Mouse (Mus musculus) forelimb bud, embryonic 11.5 days (tissue): Measurements from ENCODE around the gene Mrvi1.

Experiments
- DNase-seq: peaks from one replicate; pipeline ENCODE4 v3.0.0-alpha.2; 2012; ENCODE audit warnings: low read depth, low spot score

The Mrvi1 gene

DNA sequence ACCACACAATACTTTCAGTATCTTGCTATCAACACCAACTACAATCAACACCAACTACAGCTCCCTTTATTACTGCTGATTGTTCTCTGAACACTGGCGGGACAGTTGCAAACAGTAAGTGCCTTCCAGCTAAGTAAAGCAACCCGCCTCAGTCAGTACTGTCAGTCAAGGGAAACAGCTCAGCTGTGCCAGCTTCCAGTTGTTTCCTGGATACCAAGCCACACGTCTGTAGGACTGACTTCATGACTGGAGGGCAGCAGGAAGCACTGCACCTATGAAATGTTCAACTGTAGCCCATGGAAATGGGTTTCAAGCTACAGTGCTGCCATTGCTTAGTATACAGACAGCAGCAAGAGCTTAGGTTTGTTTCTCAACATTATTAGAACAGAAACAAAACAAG lies 147.7 kb downstream of the Mrvi1 start:
- DNase-seq: no peak

DNA sequence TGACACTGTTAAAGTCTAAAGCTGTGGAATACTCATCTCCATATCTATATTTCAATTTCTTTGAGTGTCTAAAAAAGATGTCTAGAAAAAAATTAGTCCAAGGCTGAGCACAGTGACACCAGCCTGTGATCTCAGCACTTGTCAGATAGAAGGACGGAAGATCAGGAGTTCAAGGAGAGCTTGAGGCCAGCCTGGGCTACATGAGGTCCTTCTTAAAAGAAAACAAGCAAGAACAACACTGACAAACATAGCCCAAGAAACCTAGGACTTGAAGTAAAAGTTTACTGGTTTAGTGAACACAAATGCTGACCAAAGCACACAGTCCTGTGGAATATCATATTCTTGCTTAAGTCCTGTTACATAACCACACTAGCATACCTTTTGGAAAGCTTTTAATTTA lies 148.2 kb downstream of the Mrvi1 start:
- no peak for DNase-seq

DNA sequence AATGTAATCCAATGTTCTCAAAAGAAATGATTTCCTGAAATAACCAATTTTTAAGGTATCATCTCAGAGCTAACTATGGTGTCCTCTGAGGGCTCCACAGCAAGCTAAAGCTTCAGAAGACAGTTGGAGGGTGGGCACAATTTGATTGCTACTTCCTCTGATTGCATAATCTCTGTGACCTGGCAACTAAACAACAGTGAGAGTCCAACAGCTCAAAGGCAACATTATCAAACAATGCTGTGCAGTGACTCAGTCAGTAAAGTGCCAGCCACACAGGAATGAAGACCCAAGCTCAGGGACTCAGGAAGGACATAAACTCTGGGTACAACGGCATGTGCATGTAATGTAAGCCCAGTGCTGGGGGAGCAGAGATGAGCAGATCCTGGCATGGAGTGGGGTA lies 149.2 kb downstream of the Mrvi1 start:
- DNase-seq: no peak

DNA sequence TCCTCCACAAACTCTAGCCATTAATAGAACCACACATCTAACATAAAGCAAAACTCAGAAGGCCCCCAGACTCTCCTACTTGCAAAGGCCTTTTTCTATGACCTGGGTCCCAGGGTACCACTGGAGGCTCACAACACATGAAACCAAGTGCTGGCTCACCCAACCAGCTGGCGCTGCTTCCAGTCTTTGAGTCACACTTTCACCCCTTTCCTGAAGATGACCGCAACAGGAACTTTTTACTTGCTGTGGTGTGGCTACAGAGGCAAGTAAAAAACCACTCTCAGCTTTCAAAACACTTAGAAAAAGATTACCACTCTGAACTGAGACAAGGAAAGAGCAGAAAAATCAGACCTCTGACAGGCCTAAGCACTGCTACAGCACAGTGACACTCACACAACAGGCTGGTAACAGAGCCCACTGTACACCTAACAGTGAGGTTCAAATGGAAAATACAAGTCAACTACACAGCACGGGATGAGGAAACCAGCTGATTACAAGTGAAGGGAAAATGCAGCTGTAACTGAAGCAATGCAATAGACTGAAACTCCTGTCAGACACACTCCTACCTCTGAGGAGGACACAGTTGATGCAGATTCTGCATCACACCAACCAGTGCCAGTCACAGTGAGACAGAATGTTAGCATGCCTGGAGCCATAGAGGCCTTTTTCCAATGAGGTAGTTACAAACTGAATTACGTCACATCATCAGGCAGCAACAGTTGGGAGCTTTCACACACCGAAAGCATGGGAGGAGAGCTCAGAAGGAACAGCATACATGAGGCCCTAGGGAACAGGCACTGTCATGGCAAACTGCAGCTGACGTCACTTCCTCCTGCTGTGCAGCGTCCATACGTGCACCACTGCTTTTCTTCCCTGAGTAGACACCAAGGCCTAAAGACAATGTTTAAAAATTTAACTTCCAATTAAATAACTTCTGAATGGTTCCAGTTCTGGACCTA lies 158.0 kb downstream of the Mrvi1 start:
- DNase-seq: no peak

DNA sequence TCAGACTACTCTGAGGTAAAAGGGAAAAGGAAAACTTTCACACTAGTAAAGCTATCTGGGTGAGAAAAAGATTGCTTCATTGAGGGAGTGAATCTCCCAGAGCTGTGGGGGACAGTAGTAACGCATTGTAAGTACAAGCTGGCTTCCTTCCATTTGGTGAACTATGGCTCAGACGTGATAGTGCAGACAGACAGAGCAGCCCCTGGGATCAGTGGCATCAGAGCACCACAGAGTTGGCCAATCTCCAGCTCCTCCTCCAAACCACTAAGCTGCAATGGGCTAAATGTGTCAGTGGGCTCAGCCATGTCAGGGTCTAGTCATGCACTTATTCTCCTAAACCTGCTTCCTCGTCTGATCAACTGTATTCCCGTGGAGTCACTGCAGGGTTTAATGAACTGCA lies 158.7 kb downstream of the Mrvi1 start:
- DNase-seq: no peak

DNA sequence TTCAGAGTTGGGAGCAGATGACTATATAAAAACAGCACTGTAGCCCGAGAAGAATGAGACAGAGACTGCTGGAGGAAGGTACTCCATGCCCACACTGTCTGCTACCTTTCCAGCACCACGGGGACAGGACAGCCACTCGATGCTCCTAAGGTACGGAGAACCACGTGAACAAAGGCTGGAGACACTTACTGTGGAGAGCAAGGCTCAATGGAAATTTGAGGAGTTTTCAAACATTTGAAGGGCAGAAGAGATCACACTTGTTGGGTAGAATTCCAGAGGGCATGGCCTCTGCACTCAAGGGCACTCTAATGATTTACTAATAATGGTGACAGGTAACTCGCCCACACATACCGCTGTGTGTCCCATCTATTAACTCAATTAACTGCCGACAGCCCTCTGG lies 159.2 kb downstream of the Mrvi1 start:
- no peak for DNase-seq

DNA sequence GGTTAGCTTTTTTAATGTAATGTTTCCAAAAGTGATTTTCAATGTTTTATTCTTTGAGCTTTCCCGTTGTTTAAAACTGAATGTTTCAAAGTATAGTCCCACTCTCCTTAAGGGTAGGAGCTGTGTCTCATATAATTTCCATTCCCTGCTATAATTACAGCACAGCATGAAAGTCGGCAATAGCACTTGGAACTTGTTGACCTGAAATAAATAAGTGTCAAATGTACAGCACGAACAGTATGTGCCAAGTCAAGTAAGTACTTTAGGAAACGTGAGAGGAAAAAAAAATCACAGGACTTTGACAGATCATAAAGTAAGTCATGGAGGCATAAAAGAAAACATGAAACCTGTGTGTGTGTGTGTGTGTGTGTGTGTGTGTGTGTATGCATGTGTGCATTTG lies 160.2 kb downstream of the Mrvi1 start:
- DNase-seq: no peak

DNA sequence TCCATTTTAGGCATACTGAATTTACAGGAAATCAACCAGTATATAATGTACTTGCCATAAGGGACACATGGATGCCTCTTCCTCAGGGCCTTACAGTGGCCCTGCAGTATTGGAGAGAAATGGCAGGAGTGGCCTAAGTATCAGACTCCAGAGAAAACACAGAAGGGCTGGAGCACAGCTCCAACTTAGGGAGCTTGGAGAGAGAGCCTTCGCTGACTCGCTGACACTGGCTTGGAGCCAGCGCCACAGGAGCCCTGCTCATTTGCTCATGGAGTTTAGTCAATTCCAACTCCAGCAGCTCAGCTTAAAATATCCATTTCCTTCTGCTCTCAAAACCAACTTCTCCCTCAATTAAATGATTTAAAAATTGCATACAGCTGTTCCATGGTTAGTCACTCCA lies 160.6 kb downstream of the Mrvi1 start:
- no peak for DNase-seq

DNA sequence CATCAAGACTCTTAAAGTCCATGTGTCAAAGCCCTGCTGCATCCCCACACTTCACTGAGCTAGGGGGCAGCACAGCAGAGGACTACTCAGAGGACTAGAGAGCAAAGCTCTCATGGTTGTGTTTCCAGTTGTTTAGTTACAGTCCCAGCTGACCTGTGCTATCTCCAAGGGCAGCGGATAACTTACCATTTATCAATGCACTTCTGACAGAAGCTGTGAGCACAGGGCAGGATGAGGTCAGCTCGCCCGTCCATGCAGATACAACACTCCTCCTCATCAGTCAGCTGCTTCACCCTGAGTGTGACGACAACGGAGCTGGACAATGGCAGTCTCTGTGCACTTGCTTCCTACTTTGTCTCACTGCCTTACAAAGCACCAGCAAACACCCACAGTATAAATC lies 161.2 kb downstream of the Mrvi1 start:
- DNase-seq: no peak

DNA sequence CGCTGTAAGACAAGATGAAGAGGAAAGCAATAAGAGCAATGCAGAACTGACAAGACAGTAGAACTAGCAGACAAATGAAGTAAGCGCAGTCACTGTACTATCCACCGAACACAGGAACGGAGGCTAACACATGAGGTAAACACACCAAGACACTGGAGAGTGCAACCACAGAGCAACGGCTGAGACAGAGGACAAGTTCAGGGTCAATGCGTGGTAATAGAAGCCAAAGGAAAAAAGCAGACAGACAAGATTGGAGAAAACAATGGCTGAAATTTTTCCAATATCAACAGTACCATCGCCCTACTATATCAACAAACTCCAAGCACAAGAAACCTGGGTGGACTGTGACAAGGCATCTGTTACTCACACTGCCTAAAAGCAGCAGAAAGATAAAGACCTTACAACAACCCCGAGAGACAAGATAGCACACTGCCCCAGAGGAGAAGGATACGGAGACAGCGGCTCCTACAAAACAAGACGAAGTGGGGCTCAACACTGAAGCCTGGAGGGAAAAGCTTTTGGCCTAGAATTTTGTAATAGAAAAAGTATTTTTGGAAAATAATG lies 163.4 kb downstream of the Mrvi1 start:
- no peak for DNase-seq
